Mouse (Mus musculus): ENCODE measurements around the gene Zdhhc12.

DNA sequence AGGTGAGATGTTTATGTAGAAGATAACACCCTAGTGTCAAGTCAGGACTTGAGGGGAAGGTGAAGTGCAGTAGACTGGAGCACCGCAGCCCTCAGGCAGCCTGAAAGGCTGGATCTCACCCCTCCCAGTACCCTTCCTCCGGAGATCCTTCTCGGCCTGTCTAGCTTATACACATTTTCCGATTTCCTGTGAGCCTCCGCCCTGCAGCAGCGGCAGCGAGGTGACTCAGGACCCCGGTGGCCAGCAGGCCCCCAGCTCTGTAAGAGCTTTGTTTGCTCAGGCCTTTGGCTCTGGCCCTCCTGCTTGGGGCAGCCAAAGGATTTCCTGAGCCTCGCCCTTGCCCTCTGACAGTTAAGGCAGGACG lies 15.1 kb downstream of the Zdhhc12 start:
- TF ChIP-seq POLR2A (IDR thresholded peaks at IDR 0.05; ENCODE audit: extremely low read depth, insufficient read depth, low read length) (no peak), CTCF (IDR thresholded peaks at IDR 0.05; ENCODE audit: extremely low read depth, insufficient read depth, low read length) (no peak)
